Mouse (Mus musculus) hindbrain, embryonic 11.5 days (tissue): ENCODE measurements at regions not wholly inside any gene's neighbourhood (a gene's known extent, or its start where the extent isn't known, plus 50 kb on each side); places are given as distances from the start of the nearest gene placed in this dataset.

Experiments used
- ATAC-seq: fragments of 200-750 bp; cut with Nextera tagmentation; 2 replicates; pipeline ENCODE4 v1.8.0; 2017; ENCODE audit warnings: mild to moderate bottlenecking, moderate TSS enrichment, moderate library complexity; ENCODE audit not compliant: low FRiP score
- DNase-seq: peaks from one replicate; pipeline ENCODE4 v3.0.0-alpha.2; 2015; ENCODE audit warnings: low spot score
- H3K27ac ChIP-seq: fragments of 300-500 bp; sonication (generic); 2 replicates; pipeline ENCODE4 v1.5.1; 2014; ENCODE audit warnings: mild to moderate bottlenecking, low read depth, low read length
- H3K27me3 ChIP-seq: fragments of 300-500 bp; sonication (generic); 2 replicates; pipeline ENCODE4 v1.6.1; 2014; ENCODE audit warnings: mild to moderate bottlenecking, low read length, moderate library complexity, mixed read lengths; ENCODE audit not compliant: control insufficient read depth, insufficient read depth
- H3K36me3 ChIP-seq: fragments of 300-500 bp; sonication (generic); 2 replicates; pipeline ENCODE4 v1.6.1; 2014; ENCODE audit warnings: mild to moderate bottlenecking, low read length, moderate library complexity, mixed read lengths; ENCODE audit not compliant: control insufficient read depth, insufficient read depth
- H3K4me1 ChIP-seq: fragments of 300-500 bp; sonication (generic); replicated peaks from 2 replicates; pipeline ENCODE4 v1.6.1; 2014; ENCODE audit warnings: low read length, mixed read lengths; ENCODE audit not compliant: control insufficient read depth, insufficient read depth
- H3K4me2 ChIP-seq: fragments of 300-500 bp; sonication (generic); replicated peaks from 2 replicates; pipeline ENCODE4 v1.6.1; 2014; ENCODE audit warnings: mild to moderate bottlenecking, low read depth, low read length
- H3K4me3 ChIP-seq: fragments of 300-500 bp; sonication (generic); 2 replicates; pipeline ENCODE4 v1.5.1; 2014; ENCODE audit warnings: low read depth, low read length
- H3K9ac ChIP-seq: fragments of 300-500 bp; sonication (generic); 2 replicates; pipeline ENCODE4 v1.6.1; 2014; ENCODE audit warnings: low read depth, low read length
- H3K9me3 ChIP-seq: fragments of 300-500 bp; sonication (generic); 2 replicates; pipeline ENCODE4 v1.6.1; 2016; ENCODE audit warnings: low read length; ENCODE audit not compliant: control insufficient read depth
- WGBS: fragments of 180-500 bp; shearing (Covaris S2); extraction: QIAGEN DNeasy Blood & Tissue Kit; methylation state at CpG from one replicate; pipeline ENCODE4 v1.1.7; 2014; 5-methylcytosine and 5-hydroxymethylcytosine counted together

GRCm38 (mm10) chr13:84056998-84057397 lies 165.1 kb upstream of the Tmem161b start:
- 30% methylated on average over 5 of the region's 5 CpGs for WGBS
- DNase-seq (peak; percentile 72), ATAC-seq (peak; percentile 75)
- Histone ChIP-seq H3K27ac (peak overlapping the region; percentile 82), H3K27me3 (no peaks in the 10 kb centered on the region), H3K4me3 (no peak overlapping the region), H3K9ac (no peak overlapping the region), H3K36me3 (no peaks in the 10 kb centered on the region), H3K4me1 (0 out of 2 replicates have a peak, but pooled peaks cover 10% of the 10 kb centered on the region), H3K9me3 (no peaks in the 10 kb centered on the region), H3K4me2 (no peak overlapping the region)

- H3K27ac ChIP-seq = peak overlapping the region; percentile 82
- no peak overlapping the region for H3K9ac ChIP-seq
- H3K4me3 ChIP-seq = no peak overlapping the region
- no peaks in the 10 kb centered on the region for H3K36me3 ChIP-seq
- ATAC-seq (no peak), DNase-seq (no peak)
- H3K4me1 ChIP-seq = 0 out of 2 replicates have a peak, but pooled peaks cover 10% of the 10 kb centered on the region
- no peaks in the 10 kb centered on the region for H3K9me3 ChIP-seq
- no peaks in the 10 kb centered on the region for H3K27me3 ChIP-seq
- H3K4me2 ChIP-seq = no peak overlapping the region
These were observed 164.6 kb upstream of the Tmem161b start for GRCm38 (mm10) chr13:84057456-84057855.

- peak overlapping the region; percentile 93 for H3K27ac ChIP-seq
- no peaks in the 10 kb centered on the region for H3K9me3 ChIP-seq
- H3K27me3 ChIP-seq = no peaks in the 10 kb centered on the region
- H3K9ac ChIP-seq = peak overlapping the region; percentile 32
- no peak overlapping the region for H3K4me2 ChIP-seq
- WGBS = 46% methylated on average over 3 of the region's 3 CpGs
- DNase-seq = peak; percentile 40
- H3K36me3 ChIP-seq = no peaks in the 10 kb centered on the region
- 0 out of 2 replicates have a peak, but pooled peaks cover 10% of the 10 kb centered on the region for H3K4me1 ChIP-seq
- ATAC-seq = no peak
- H3K4me3 ChIP-seq = no peak overlapping the region
These were observed 163.8 kb upstream of the Tmem161b start for GRCm38 (mm10) chr13:84058251-84058650.

- Histone ChIP-seq H3K27ac (peak overlapping the region; percentile 93), H3K4me1 (0 out of 2 replicates have a peak, but pooled peaks cover 10% of the 10 kb centered on the region), H3K36me3 (no peaks in the 10 kb centered on the region), H3K4me3 (no peak overlapping the region), H3K9me3 (no peaks in the 10 kb centered on the region), H3K27me3 (no peaks in the 10 kb centered on the region), H3K9ac (peak overlapping the region; percentile 44), H3K4me2 (peak overlapping the region; percentile 26; the same call in 1 of the 2 replicates)
- peak; percentile 80 for ATAC-seq
- peak; percentile 83 for DNase-seq
- 11% methylated on average over 10 of the region's 10 CpGs for WGBS
These were observed 163.0 kb upstream of the Tmem161b start for GRCm38 (mm10) chr13:84059031-84059651.

- Histone ChIP-seq H3K27me3 (no peaks in the 10 kb centered on the region), H3K9me3 (no peaks in the 10 kb centered on the region), H3K9ac (0 out of 2 replicates have a peak overlapping the region, but pooled peaks have one; percentile 2), H3K4me2 (0 out of 2 replicates have a peak overlapping the region, but pooled peaks have one; percentile 11), H3K36me3 (no peaks in the 10 kb centered on the region), H3K4me3 (no peak overlapping the region), H3K27ac (peak overlapping the region; percentile 93), H3K4me1 (0 out of 2 replicates have a peak, but pooled peaks cover 10% of the 10 kb centered on the region)
- 6% methylated on average over 5 of the region's 5 CpGs for WGBS
- ATAC-seq = peak; percentile 89
- peak; percentile 75 for DNase-seq
These were observed 162.2 kb upstream of the Tmem161b start for GRCm38 (mm10) chr13:84059661-84060452.

DNA sequence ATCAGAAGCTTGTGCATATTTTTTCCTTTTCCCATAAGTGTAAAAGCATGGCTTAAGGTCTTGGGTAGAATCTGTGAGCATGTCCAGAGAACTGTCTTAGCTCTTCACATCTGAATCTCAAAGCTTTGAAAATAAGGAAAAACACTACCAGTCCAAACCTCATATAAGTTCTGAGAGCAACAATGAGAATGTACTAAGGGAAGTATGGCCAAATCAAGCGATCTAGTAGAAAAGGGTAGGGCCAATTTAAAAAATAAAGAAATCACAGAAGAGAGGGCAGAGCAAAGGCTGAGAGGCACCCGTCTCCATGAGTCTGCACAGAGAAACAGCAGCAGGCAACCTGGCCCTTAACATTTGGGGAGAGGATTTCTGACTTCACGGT lies 161.7 kb upstream of the Tmem161b start:
- 0 out of 2 replicates have a peak overlapping the region, but pooled peaks have one; percentile 2 for H3K9ac ChIP-seq
- peaks cover 10% of the 10 kb centered on the region; the same call in 1 of the 2 replicates for H3K4me1 ChIP-seq
- no peak overlapping the region for H3K4me3 ChIP-seq
- ATAC-seq (no peak), DNase-seq (no peak)
- H3K27ac ChIP-seq = peak overlapping the region; percentile 93
- 47% methylated on average over 3 of the region's 3 CpGs for WGBS
- H3K4me2 ChIP-seq = 0 out of 2 replicates have a peak overlapping the region, but pooled peaks have one; percentile 11
- no peaks in the 10 kb centered on the region for H3K36me3 ChIP-seq
- no peaks in the 10 kb centered on the region for H3K27me3 ChIP-seq
- no peaks in the 10 kb centered on the region for H3K9me3 ChIP-seq

- H3K9me3 ChIP-seq = no peaks in the 10 kb centered on the region
- no peak for ATAC-seq
- no peak overlapping the region for H3K9ac ChIP-seq
- peak overlapping the region; percentile 93 for H3K27ac ChIP-seq
- no peaks in the 10 kb centered on the region for H3K27me3 ChIP-seq
- H3K4me3 ChIP-seq = no peak overlapping the region
- H3K4me2 ChIP-seq = no peak overlapping the region
- H3K4me1 ChIP-seq = peaks cover 10% of the 10 kb centered on the region; the same call in 1 of the 2 replicates
- WGBS = 61% methylated on average over 3 of the region's 3 CpGs
- DNase-seq = no peak
- no peaks in the 10 kb centered on the region for H3K36me3 ChIP-seq
These were observed 161.2 kb upstream of the Tmem161b start for GRCm38 (mm10) chr13:84060906-84061305.

GRCm38 (mm10) chr13:84061820-84062480 lies 160.1 kb upstream of the Tmem161b start:
- 37% methylated on average over 7 of the region's 7 CpGs for WGBS
- H3K4me3 ChIP-seq = no peak overlapping the region
- ATAC-seq = no peak
- H3K4me2 ChIP-seq = no peak overlapping the region
- H3K36me3 ChIP-seq = no peaks in the 10 kb centered on the region
- DNase-seq = no peak
- H3K9me3 ChIP-seq = no peaks in the 10 kb centered on the region
- H3K4me1 ChIP-seq = peaks cover 11% of the 10 kb centered on the region; the same call in 1 of the 2 replicates
- H3K27me3 ChIP-seq = no peaks in the 10 kb centered on the region
- peak overlapping the region; percentile 15; the same call in 1 of the 2 replicates for H3K9ac ChIP-seq
- peak overlapping the region; percentile 60 for H3K27ac ChIP-seq
